ENCODE assay signal across 9 mouse cellular contexts in the genomic region with DNA sequence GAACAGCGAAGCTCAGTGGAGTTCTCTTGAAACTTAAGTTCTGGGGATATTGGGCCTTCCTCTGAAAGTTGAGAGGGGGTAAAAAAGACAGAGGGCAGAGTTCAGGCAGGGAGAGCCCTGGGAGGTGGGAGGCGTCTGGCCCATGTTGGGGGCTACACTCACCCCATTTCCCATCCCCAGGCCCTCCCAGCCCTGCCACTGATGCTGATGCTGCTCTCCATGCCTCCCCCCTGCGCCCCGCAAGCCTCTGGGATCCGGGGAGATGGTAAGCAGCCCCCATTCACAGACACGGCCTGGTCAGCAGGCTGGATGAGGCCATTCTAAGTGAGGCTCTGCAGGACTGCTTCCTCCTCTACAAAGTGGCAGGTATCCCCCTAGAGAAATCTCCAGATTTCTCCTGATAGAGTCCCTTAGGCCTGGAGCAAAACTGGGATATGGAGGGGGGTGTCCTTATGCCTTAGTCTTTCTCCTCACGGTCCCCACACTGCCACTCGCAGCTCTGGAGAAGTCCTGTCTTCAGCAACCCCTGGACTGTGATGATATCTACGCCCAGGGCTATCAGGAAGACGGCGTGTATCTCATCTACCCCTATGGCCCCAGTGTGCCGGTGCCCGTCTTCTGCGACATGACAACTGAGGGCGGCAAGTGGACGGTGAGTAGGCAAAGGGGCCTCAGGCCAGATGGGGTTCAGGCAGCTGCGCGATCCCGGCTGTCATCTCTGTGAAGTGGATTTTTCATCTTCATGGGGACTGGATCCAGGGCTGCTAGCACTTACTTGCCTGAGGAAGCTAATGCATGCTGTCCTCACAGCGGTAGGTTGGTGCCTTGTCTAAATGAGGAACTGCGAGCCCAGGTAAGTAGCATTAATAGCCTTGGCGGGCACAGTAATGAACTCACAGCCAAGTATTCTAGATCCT. TPM values are rescaled to one million over a fixed set of nuclear protein-coding genes. Genes with fewer than 3 reads are reported as not detected.
DNase-seq lines count a peak whose midpoint lies in the region; ATAC-seq and TF ChIP-seq lines count a peak whose summit lies in the region.
"Had no signal": no experiment of that assay in that cellular context is flagged by ENCODE, and none has a peak within 500 bp of the region (broad histone marks: within the 10 kb centered on the region; RNA-seq: fewer than 3 reads in every experiment).

No protein-coding gene starts in this region.

- TF ChIP-seq POLR2A in small intestine, adult 2 months (IDR thresholded peaks at IDR 0.05; ENCODE audit: low read depth, low read length) = no peak

- peaks cover 13% of the 10 kb centered on the region for H3K4me1 ChIP-seq in lung, embryonic 16.5 days (replicated peaks; ENCODE audit: control insufficient read depth, insufficient read depth, low read length)
- peaks cover 59% of the 10 kb centered on the region for H3K4me1 ChIP-seq in forebrain, embryonic 12.5 days
- no peaks in the 10 kb centered on the region for H3K4me1 ChIP-seq in intestine, postnatal 0 days (replicated peaks; ENCODE audit: control insufficient read depth, insufficient read depth, low read length)
- no peaks in the 10 kb centered on the region for H3K4me1 ChIP-seq in small intestine, adult 2 months (ENCODE audit: control insufficient read depth, insufficient read depth, insufficient read length, low read length)
- H3K4me1 ChIP-seq: liver, embryonic 15.5 days had no signal

- peak overlapping the region; percentile 57 for H3K4me3 ChIP-seq in lung, embryonic 16.5 days (ENCODE audit: low read length)
- peak overlapping the region; percentile 31 for H3K4me3 ChIP-seq in forebrain, embryonic 12.5 days (replicated peaks)
- H3K4me3 ChIP-seq in intestine, postnatal 0 days (ENCODE audit: low read depth, low read length) = peak overlapping the region; percentile 17
- H3K4me3 ChIP-seq in small intestine, adult 2 months (ENCODE audit: low read depth, low read length) = peak overlapping the region; percentile 2; the same call in 1 of the 2 replicates
- H3K4me3 ChIP-seq: liver, embryonic 15.5 days had no signal

- H3K36me3 ChIP-seq in lung, embryonic 16.5 days (ENCODE audit: control insufficient read depth, insufficient read depth, low read length) = peaks cover 30% of the 10 kb centered on the region
- peaks cover 36% of the 10 kb centered on the region for H3K36me3 ChIP-seq in forebrain, embryonic 12.5 days (replicated peaks)
- H3K36me3 ChIP-seq in intestine, postnatal 0 days (ENCODE audit: control insufficient read depth, insufficient read depth) = peaks cover 29% of the 10 kb centered on the region
- H3K36me3 ChIP-seq in small intestine, adult 2 months (ENCODE audit: control insufficient read depth, insufficient read depth, low read length) = peaks cover 21% of the 10 kb centered on the region

- TF ChIP-seq CTCF in intestine, postnatal 0 days (IDR thresholded peaks at IDR 0.05; ENCODE audit: low read depth) = no peak
- no peak for TF ChIP-seq CTCF in small intestine, adult 2 months (IDR thresholded peaks at IDR 0.05; ENCODE audit: extremely low read depth, insufficient read length, insufficient replicate concordance, low read depth, low read length)

- peak overlapping the region; percentile 97 for H3K27ac ChIP-seq in lung, embryonic 16.5 days (ENCODE audit: low read length)
- peak overlapping the region; percentile 97 for H3K27ac ChIP-seq in forebrain, embryonic 12.5 days
- peak overlapping the region; percentile 64; the same call in 1 of the 2 replicates for H3K27ac ChIP-seq in intestine, postnatal 0 days (ENCODE audit: low read depth, low read length)
- no peak overlapping the region; the same call in 1 of the 2 replicates for H3K27ac ChIP-seq in small intestine, adult 2 months (ENCODE audit: insufficient read depth, low read depth, low read length)
- H3K27ac ChIP-seq: liver, embryonic 15.5 days had no signal

- H3K9me3 ChIP-seq in lung, embryonic 16.5 days (ENCODE audit: control insufficient read depth, low read length) = no peaks in the 10 kb centered on the region
- H3K9me3 ChIP-seq in forebrain, embryonic 12.5 days = no peaks in the 10 kb centered on the region
- no peaks in the 10 kb centered on the region for H3K9me3 ChIP-seq in intestine, postnatal 0 days (ENCODE audit: control insufficient read depth)
- H3K9me3 ChIP-seq: liver, embryonic 15.5 days had no signal

- peak overlapping the region; percentile 78 for H3K9ac ChIP-seq in lung, embryonic 16.5 days (ENCODE audit: low read length)
- peak overlapping the region; percentile 53 for H3K9ac ChIP-seq in forebrain, embryonic 12.5 days
- H3K9ac ChIP-seq in intestine, postnatal 0 days (ENCODE audit: low read depth, low read length) = 0 out of 2 replicates have a peak overlapping the region, but pooled peaks have one; percentile 31
- H3K9ac ChIP-seq: liver, embryonic 15.5 days had no signal

- 51% methylated on average over 22 of the region's 22 CpGs for WGBS in lung, embryonic 16.5 days
- 63% methylated on average over 22 of the region's 22 CpGs for WGBS in forebrain, embryonic 12.5 days
- 60% methylated on average over 22 of the region's 22 CpGs for WGBS in intestine, postnatal 0 days
- WGBS in small intestine, adult 2 months = 76% methylated on average over 22 of the region's 22 CpGs

- DNase-seq in lung, postnatal 36 days = no peak
- DNase-seq in frontal cortex, postnatal 10 days (ENCODE audit: low spot score in 2 of 2) = no peak
- no peak for DNase-seq in layer of hippocampus, postnatal 25 days (ENCODE audit: extremely low spot score in 1 of 2, low spot score in 1 of 2)
- DNase-seq in embryo, embryonic 10 days (ENCODE audit: low spot score) = no peak

- ATAC-seq in lung, embryonic 16.5 days (ENCODE audit: low read depth) = no peak
- ATAC-seq in forebrain, embryonic 12.5 days (ENCODE audit: low FRiP score) = no peak
- ATAC-seq in intestine, postnatal 0 days = no peak

- H3K4me2 ChIP-seq in lung, embryonic 16.5 days (ENCODE audit: low read depth, low read length) = peak overlapping the region; percentile 35
- peak overlapping the region; percentile 49 for H3K4me2 ChIP-seq in forebrain, embryonic 12.5 days
- peak overlapping the region; percentile 51 for H3K4me2 ChIP-seq in intestine, postnatal 0 days (replicated peaks; ENCODE audit: low read depth)
- H3K4me2 ChIP-seq: liver, embryonic 15.5 days had no signal

- no peaks in the 10 kb centered on the region for H3K27me3 ChIP-seq in lung, embryonic 16.5 days (ENCODE audit: control insufficient read depth, insufficient read depth, low read depth, low read length)
- H3K27me3 ChIP-seq in forebrain, embryonic 12.5 days = peaks cover 6% of the 10 kb centered on the region; the same call in 1 of the 2 replicates
- H3K27me3 ChIP-seq in intestine, postnatal 0 days (replicated peaks; ENCODE audit: control insufficient read depth, insufficient read depth, low read length) = no peaks in the 10 kb centered on the region
- no peaks in the 10 kb centered on the region for H3K27me3 ChIP-seq in small intestine, adult 2 months (ENCODE audit: control insufficient read depth, insufficient read depth, low read length)
- H3K27me3 ChIP-seq: liver, embryonic 15.5 days had no signal

RNA-seq across cellular contexts. Expression of a gene that starts 0.6 kb away (rescaled TPM):
- 1,630 and 1,660 TPM in 2 replicates for polyA plus RNA-seq in lung, embryonic 16.5 days (2015; fragmentation: Nextera tagmentation; extraction: Ambion mirVana)
- 66.9 and 69.4 TPM in 2 replicates for polyA plus RNA-seq in forebrain, embryonic 12.5 days (2016; fragmentation: Nextera tagmentation; extraction: Ambion mirVana)
- polyA plus RNA-seq in intestine, postnatal 0 days (2015; fragmentation: Nextera tagmentation; extraction: Ambion mirVana) = 78.2 and 97.0 TPM in 2 replicates
- 27.6 and 43.0 TPM in 2 replicates for polyA plus RNA-seq in small intestine, adult 2 months (2012; rRNA removed)
- total RNA-seq in layer of hippocampus, postnatal 25 days (2021) = 1 to 10 TPM; 5.7 to 6.3 TPM

RNA-seq across cellular contexts. Expression of a gene that starts 8.4 kb away (rescaled TPM):
- 59.6 and 61.8 TPM in 2 replicates for polyA plus RNA-seq in lung, embryonic 16.5 days (2015; fragmentation: Nextera tagmentation; extraction: Ambion mirVana)
- polyA plus RNA-seq in forebrain, embryonic 12.5 days (2016; fragmentation: Nextera tagmentation; extraction: Ambion mirVana) = 93.4 and 95.7 TPM in 2 replicates
- 14.5 and 16.2 TPM in 2 replicates for polyA plus RNA-seq in intestine, postnatal 0 days (2015; fragmentation: Nextera tagmentation; extraction: Ambion mirVana)
- 7.8 and 16.6 TPM in 2 replicates for polyA plus RNA-seq in small intestine, adult 2 months (2012; rRNA removed)
- total RNA-seq in layer of hippocampus, postnatal 25 days (2021) = 10 to 100 TPM; 26.3 to 31.3 TPM

RNA-seq across cellular contexts. Expression of a gene that starts 19.1 kb away (rescaled TPM):
- 47.3 and 47.9 TPM in 2 replicates for polyA plus RNA-seq in lung, embryonic 16.5 days (2015; fragmentation: Nextera tagmentation; extraction: Ambion mirVana)
- polyA plus RNA-seq in forebrain, embryonic 12.5 days (2016; fragmentation: Nextera tagmentation; extraction: Ambion mirVana) = 34.6 and 35.6 TPM in 2 replicates
- polyA plus RNA-seq in intestine, postnatal 0 days (2015; fragmentation: Nextera tagmentation; extraction: Ambion mirVana) = 6.1 TPM in 2 replicates
- polyA plus RNA-seq in small intestine, adult 2 months (2012; rRNA removed) = 9.4 and 11.8 TPM in 2 replicates
- total RNA-seq in layer of hippocampus, postnatal 25 days (2021) = 10 to 100 TPM; 43.3 to 45.9 TPM

RNA-seq across cellular contexts. Expression of a gene that starts 31.9 kb away (rescaled TPM):
- 0.78 and 1.2 TPM in 2 replicates for polyA plus RNA-seq in lung, embryonic 16.5 days (2015; fragmentation: Nextera tagmentation; extraction: Ambion mirVana)
- 7.2 and 7.7 TPM in 2 replicates for polyA plus RNA-seq in forebrain, embryonic 12.5 days (2016; fragmentation: Nextera tagmentation; extraction: Ambion mirVana)
- 0.56 and 0.69 TPM in 2 replicates for polyA plus RNA-seq in intestine, postnatal 0 days (2015; fragmentation: Nextera tagmentation; extraction: Ambion mirVana)
- 0.14 and 0.17 TPM in 2 replicates for polyA plus RNA-seq in small intestine, adult 2 months (2012; rRNA removed)
- 100 to 1,000 TPM; 440 to 506 TPM for total RNA-seq in layer of hippocampus, postnatal 25 days (2021)

Comparison
In these comparisons a context has a peak if more than half of its experiments do, and no peak if none do; other contexts are left out.
1. H3K4me3 ChIP-seq: peak in every context shown above with its lines; median percentile 57 in lung, embryonic 16.5 days; 31 in forebrain, embryonic 12.5 days; 17 in intestine, postnatal 0 days; 2 in small intestine, adult 2 months.
2. RNA of a gene that starts 0.6 kb away (polyA plus RNA-seq): 1,630 to 1,660 TPM in lung, embryonic 16.5 days; 78.2 to 97.0 TPM in intestine, postnatal 0 days, 66.9 to 69.4 TPM in forebrain, embryonic 12.5 days and 27.6 to 43.0 TPM in small intestine, adult 2 months; every median in the first group is over 10 times any median in the second.
3. Peak in every context shown above with its lines, with median percentiles within 50 percentile points of each other: H3K4me2 ChIP-seq and H3K9ac ChIP-seq.